Mouse (Mus musculus) right cerebral cortex, postnatal 36 days (tissue): ENCODE data around the gene Slc41a3.
"Not testable (repeated sequence)": the region's sequence is repeated elsewhere in the genome, so short reads cannot be mapped to it uniquely, and the experiment has no call there.

Experiments used
- DNase-seq, 2 experiments: peaks; one replicate each; pipeline ENCODE4 v3.0.0; 2022; ENCODE audit warnings: low spot score in 2 of 2, mixed read lengths in 1 of 2

Slc41a3 gene

GRCm38 (mm10) chr6:90624184-90624583, 19.7 kb downstream of the Slc41a3 start:
- DNase-seq = no peak

GRCm38 (mm10) chr6:90624733-90625132, 20.2 kb downstream of the Slc41a3 start:
- no peak for DNase-seq

GRCm38 (mm10) chr6:90625207-90625994, 20.9 kb downstream of the Slc41a3 start:
- no peak for DNase-seq

- no peak for DNase-seq
Observed at GRCm38 (mm10) chr6:90627556-90627955, 23.0 kb downstream of the Slc41a3 start.

GRCm38 (mm10) chr6:90629506-90629905, 25.0 kb downstream of the Slc41a3 start:
- no peak for DNase-seq

GRCm38 (mm10) chr6:90630427-90630826, 25.9 kb downstream of the Slc41a3 start:
- no peak for DNase-seq

GRCm38 (mm10) chr6:90632526-90632925, 28.0 kb downstream of the Slc41a3 start:
- not testable (repeated sequence) for DNase-seq

GRCm38 (mm10) chr6:90635081-90635480, 30.6 kb downstream of the Slc41a3 start:
- no peak for DNase-seq

GRCm38 (mm10) chr6:90635611-90636010, 31.1 kb downstream of the Slc41a3 start:
- no peak for DNase-seq

- no peak for DNase-seq
Observed at GRCm38 (mm10) chr6:90643057-90643456, 38.5 kb downstream of the Slc41a3 start.

- DNase-seq = no peak
Observed at GRCm38 (mm10) chr6:90644965-90645364, 40.4 kb downstream of the Slc41a3 start.

- DNase-seq = no peak
Observed at GRCm38 (mm10) chr6:90648391-90648790, 43.9 kb downstream of the Slc41a3 start.

- no peak for DNase-seq
Observed at GRCm38 (mm10) chr6:90649279-90649678, 44.8 kb downstream of the Slc41a3 start.

- no peak for DNase-seq
Observed at GRCm38 (mm10) chr6:90650634-90651033, 46.1 kb downstream of the Slc41a3 start.

GRCm38 (mm10) chr6:90653736-90654135, 49.2 kb downstream of the Slc41a3 start:
- DNase-seq = no peak

GRCm38 (mm10) chr6:90656344-90656850, 51.9 kb downstream of the Slc41a3 start:
- not testable (repeated sequence) for DNase-seq

- DNase-seq = no peak
Observed at GRCm38 (mm10) chr6:90659913-90660312, 55.4 kb downstream of the Slc41a3 start.

- no peak for DNase-seq
Observed at GRCm38 (mm10) chr6:90660398-90661028, 56.0 kb downstream of the Slc41a3 start.

- no peak for DNase-seq
Observed at GRCm38 (mm10) chr6:90661029-90661399, 56.5 kb downstream of the Slc41a3 start.

GRCm38 (mm10) chr6:90662148-90662547, 57.6 kb downstream of the Slc41a3 start:
- no peak for DNase-seq

- DNase-seq = no peak
Observed at GRCm38 (mm10) chr6:90663736-90664135, 59.2 kb downstream of the Slc41a3 start.

- no peak for DNase-seq
Observed at GRCm38 (mm10) chr6:90668693-90669092, 64.2 kb downstream of the Slc41a3 start.

GRCm38 (mm10) chr6:90678759-90679158, 74.2 kb downstream of the Slc41a3 start:
- no peak for DNase-seq
